Mouse (Mus musculus) G1E (cell line): ENCODE measurements around the gene Kdelr1.

Experiments
- CTCF ChIP-seq: IDR thresholded peaks from 2 replicates; pipeline ENCODE4 v1.5.1; 2012; ENCODE audit warnings: low read depth, low read length, inconsistent platforms, mixed read lengths
- GATA1 ChIP-seq: IDR thresholded peaks from 2 replicates; pipeline ENCODE4 v1.6.1; 2012; ENCODE audit warnings: borderline replicate concordance, low read length, inconsistent platforms, mixed read lengths

GRCm38 (mm10) chr7:45919083-45919671 is 46.6 kb downstream of the Kdelr1 start:
- TF ChIP-seq CTCF: peak; percentile 66
- TF ChIP-seq GATA1: no peak
